Mouse (Mus musculus): ENCODE measurements around the gene Helz.

The Helz gene

DNA sequence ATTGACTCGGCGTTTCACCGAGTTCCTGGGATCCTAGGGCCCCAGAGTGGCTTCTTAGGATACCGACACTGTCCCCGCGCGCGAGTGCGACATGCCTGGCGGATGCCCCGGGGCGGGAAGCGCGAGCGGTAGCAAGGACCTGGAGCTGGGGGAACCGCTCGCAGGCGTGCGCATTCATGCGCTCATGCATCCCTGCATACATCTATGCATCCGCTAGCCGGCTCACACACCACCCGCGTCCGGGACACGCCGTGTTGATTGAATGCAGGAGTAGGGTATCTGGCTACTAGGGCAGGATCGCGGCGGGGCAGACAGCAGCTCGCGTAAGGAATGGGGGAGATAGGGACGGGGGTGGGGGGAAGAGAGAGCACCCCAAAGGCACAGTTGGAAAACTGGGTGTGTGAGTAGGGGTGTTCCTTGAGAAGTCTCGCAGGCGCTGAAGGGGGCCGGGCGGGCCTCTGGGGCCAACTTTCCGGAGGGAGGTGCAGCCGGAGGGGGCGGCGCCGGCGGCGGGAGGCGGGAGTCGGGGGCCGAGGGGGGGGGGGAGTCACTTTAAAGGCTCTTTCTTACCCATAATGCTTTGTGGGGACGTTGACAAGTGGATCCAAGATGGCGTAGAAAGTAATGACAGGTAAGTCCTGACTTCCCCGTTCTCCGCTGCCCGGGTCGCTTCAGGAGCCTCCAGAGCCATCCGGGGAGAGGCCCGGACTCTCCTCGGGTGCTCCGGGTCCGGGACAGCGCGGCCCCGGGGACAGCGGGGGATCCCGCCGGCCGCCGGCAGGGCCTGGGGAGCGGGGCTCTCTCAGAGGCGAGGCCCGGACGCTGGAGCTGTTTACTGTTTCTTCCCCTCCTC lies at the start of gene Helz:
Gene Helz (plus strand): TSS at position 580 of the 853 bp plus-strand sequence.
- TF ChIP-seq GATA4 (IDR thresholded peaks at IDR 0.05; ENCODE audit: insufficient replicate concordance, low read length), result no peak

DNA sequence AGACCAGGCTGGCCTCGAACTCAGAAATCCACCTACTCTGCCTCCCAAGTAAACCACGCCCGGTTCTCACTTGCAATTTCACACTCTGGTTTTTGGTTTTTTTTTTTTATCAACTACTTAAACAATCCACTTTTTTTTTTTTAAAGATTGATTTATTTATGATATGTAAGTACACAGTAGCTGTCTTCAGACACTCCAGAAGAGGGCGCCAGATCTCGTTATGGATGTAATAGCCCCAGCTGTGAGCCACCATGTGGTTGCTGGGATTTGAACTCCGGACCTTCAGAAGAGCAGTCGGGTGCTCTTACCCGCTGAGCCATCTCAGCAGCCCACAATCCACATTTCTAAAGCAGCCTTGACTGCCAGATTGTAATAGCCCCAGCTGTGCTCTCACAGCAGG lies 44.9 kb upstream of the Helz start:
- no peak for TF ChIP-seq GATA4 (IDR thresholded peaks at IDR 0.05; ENCODE audit: insufficient replicate concordance, low read length)

DNA sequence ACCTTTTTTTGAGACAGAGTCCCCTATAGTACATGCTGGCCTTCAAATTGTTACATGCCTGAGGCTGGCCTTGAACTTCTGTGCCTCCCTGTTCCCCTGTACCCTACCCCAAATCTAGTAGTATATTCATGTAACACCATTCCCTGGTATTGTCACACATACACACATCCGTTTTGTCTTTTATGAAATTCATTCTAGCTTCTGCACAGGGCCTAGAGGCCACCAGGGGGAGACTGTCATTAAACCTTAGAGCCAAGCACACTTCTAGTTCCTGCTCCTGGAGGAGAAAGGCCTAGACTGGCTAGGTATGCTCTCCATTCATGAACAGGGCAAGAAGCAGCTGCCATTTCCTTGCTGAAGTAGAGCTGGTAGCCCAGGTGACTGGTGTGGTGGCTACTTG lies 41.5 kb upstream of the Helz start:
- no peak for TF ChIP-seq GATA4 (IDR thresholded peaks at IDR 0.05; ENCODE audit: insufficient replicate concordance, low read length)

DNA sequence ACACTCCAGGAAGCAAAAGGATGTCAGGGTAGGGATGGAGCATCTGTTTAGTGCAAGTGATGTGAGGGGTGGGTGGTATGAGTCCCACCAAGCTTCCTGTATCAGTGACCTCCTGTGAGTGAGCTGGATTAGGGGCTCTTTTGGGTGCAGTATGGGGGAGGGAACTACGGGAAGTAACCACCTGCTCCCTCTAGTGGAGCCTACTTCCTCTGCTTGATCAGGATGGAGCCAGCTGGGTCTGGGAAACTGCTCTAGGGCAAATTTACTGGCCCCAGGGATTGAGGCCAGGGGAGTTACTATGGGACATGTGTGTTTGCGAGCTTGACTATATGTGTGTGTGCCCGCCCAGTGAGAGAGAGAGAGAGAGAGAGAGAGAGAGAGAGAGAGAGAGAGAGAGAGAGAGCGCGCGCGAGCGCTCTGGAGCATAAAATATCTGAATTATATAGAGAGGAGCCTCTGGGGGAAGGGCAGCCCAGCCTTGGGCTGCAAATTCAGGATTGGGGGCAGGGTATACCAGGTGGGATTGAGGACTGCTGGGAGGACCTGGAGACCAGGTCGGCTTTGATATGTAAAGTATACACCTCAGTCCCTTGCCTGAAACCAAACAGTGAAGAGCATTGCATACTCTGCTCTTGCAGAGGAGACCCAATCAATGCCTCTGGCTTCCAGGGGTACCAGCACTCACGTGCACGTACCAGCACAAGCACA lies 37.9 kb upstream of the Helz start:
- no peak for TF ChIP-seq GATA4 (IDR thresholded peaks at IDR 0.05; ENCODE audit: insufficient replicate concordance, low read length)

DNA sequence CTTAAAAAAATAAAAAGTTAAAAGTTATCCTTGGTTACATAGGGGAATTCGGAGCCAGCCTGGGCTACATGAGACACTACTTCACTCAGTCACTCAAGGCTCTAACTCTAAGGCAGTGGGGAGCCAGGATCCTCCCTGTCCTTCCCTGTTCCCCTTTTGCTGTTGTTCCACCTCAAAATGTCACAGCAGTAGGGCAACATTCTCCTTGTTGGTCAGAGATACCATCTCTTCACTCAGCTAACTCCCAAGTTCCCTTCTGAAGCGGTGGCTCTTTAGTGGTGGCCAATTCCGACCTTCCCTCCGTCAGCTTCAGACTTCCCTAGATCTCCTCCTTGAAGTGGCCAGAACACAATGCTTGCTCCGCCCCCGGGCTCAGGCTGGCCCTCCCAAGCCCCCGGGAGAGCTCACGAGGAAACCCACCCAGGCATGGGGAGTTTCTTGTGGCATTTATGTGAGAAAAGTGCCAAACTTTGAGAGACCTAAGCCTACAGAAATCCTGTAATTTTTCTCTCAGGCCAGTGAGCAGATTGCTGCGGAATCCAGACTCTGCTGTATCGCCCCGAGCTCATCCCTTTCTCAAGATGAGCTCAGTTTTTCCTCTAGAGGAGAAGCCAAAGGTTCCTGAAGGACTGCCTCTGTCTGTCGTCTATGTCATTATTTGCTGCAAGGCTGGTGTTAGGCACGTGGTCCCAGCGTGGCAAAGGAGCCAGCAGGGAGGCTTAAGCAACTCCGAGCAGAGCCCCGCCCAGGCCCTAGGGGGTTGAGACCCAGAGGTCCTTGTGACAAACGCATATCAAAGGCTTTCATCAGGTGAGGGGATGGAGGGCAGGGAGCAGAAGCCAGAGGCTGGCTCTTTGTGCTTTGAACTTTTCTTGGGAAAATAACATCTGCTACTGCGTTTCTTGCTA lies 37.1 kb upstream of the Helz start:
- TF ChIP-seq GATA4 (IDR thresholded peaks at IDR 0.05; ENCODE audit: insufficient replicate concordance, low read length), result no peak

DNA sequence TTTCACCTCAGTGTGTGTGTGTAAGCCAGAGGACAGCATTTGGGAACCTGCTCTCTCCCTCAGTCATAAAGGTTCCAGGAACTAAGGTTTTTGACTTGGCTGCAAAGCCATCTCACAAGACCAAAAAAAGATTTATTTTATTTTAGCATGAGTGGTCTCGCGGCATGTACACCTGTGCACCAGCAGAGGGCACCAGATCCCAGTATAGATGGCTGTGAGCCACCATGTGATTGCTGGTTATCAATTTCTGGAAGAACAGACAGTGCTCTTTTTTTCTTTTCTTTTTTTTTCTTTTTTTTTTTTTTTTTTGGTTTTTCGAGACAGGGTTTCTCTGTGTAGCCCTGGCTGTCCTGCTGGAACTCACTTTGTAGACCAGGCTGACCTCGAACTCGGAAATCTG lies 35.8 kb upstream of the Helz start:
- peak; percentile 61; the same call in 1 of the 2 replicates for TF ChIP-seq GATA4 (IDR thresholded peaks at IDR 0.05; ENCODE audit: insufficient replicate concordance, low read length)

DNA sequence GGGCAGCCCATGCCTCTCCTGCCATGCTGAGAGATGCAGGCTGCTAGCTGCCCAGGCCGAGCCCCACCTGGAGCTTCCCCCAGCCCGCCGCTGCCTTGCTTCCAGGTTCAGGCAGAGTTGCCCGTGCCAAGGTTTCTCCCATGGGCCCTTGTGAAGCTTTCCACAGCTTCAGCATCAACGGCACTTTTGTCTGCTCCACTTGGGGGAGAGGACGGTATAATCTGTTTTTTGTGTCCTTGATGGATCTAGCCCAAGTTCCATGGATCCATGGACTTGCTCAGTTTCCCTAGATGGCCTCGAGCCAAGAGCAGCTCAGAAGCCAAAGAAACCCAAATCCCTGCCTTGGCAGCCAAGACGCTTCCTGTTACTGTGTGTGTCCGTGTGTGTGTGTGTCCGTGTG lies 34.7 kb upstream of the Helz start:
- TF ChIP-seq GATA4 (IDR thresholded peaks at IDR 0.05; ENCODE audit: insufficient replicate concordance, low read length), result no peak

DNA sequence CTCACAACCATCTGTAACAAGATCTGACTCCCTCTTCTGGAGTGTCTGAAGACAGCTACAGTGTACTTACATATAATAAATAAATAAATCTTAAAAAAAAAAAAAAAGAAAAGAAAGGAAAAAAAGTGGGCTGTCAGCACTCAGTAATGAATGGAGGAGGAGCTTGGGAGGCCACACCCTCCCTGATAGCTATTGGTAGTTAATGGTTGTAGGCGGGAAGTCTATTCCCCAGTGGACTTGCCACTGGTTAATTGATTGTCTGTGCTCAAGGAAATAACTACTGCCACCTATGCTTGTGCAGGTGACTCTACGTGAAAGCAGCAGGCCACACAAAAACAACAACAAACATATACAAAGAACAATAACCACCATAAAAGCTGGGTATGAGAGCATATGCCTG lies 31.3 kb upstream of the Helz start:
- TF ChIP-seq GATA4 (IDR thresholded peaks at IDR 0.05; ENCODE audit: insufficient replicate concordance, low read length), result no peak

DNA sequence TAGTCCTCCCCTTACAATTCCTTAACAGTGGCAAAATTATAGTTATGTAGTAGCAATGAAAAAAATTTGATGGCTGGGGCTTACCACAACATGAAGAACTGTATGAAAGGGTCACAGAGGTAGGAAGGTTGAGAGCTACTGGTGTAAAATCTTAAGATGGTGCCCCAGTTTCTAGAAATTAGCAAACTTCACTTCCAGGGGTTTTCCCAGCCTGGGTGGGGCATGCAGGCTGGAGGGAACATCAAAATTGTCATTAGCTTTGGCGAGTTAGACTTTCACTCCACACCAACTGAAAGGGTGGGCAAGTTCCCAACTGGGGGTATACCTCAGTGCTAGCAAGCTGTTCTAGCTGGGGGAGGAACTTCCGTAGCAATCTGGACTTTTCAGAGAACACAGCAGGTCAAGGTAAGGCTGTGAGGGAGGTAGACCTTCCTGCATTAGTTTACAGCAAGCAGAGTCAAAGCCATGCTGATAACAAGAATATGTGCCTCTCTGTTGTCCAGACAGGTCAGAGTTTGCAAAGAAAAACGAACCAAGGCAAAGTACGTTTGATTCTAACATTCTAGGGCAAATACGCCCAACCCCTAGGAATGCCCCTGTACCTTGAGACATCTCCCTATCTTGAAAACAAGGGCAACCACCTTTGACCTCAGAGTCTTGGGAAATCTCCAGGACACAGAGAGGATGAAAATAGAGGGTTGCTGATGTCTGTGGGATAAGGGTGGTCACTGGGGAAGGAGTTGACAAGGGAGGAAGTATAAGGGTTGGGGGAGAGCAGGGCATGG lies 28.9 kb upstream of the Helz start:
- TF ChIP-seq GATA4 (IDR thresholded peaks at IDR 0.05; ENCODE audit: insufficient replicate concordance, low read length), result no peak

DNA sequence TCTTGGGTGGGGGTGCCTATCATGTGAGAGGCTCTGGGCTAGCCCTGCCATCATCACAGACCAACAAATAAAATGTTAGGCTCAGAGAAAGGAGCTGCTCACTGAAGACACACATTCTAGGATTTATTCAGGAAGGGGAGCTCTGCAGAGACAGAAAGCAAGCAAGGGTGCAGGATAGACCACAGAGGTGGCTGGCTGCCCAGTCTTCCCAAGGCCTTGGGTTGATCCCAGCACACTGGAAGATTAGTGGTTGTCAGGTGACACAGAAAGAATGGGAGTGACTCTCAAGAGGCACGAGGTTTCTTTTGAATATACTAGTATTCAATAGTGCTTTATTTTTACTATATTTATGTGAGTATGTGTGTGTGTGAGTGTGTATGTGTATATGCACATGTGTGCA lies 26.6 kb upstream of the Helz start:
- no peak for TF ChIP-seq GATA4 (IDR thresholded peaks at IDR 0.05; ENCODE audit: insufficient replicate concordance, low read length)

DNA sequence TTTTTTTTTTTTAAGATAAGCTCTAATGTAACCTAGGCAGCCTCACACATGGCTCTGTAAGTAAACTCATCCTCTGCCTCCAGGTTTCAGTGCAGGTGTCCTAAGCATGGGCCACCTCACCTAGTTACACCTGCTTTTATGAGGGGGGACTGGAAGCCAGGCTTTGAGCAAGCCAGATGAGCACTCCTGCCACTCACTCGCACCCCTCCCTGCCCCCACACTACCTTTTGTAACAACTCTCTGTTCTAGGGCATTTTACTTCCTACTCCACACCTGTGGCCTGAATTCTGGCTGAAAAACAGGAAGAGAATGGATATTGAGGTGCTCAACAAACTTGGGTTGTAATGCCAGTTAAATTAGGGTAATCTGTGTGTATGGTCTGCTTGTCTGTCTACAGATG lies 22.8 kb upstream of the Helz start:
- TF ChIP-seq GATA4 (IDR thresholded peaks at IDR 0.05; ENCODE audit: insufficient replicate concordance, low read length), result no peak

DNA sequence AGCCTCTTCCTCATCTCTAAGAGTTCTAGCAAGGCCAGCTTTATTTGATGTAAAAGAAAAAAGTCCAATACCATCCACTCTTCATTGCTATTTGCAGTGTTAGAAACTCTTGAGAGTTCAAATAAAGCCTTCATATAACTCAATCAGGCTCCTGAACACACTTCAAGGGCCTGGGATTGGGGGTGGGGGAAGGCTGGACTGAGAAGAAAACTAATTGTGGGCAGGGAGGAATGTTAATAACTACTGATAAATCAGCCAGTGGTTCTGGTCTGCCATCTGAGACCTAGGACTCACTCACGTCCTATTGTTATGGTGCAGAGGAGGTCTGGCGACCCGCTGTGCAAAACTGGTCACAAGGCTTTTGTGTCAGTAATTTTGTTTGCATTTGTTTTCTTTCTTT lies 20.1 kb upstream of the Helz start:
- no peak for TF ChIP-seq GATA4 (IDR thresholded peaks at IDR 0.05; ENCODE audit: insufficient replicate concordance, low read length)

DNA sequence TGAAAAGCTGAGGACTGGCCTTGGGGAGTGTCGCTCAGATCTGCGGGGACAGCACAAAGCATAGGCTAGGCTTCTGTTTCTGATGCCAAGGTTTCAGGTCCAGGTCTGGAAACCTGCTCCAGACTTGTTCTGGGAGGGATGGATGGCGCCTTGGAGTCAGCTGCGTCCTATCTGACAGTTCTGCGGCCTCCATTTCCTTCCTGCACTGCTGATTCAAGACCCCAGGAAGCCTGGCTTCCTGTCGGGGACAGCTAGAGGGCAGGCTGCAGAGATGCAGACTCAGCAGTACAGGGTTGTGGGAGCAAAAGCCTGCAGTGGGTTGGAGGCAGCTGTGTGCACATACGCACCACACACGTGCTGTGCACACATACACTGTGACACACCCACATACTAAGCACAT lies 18.4 kb upstream of the Helz start:
- TF ChIP-seq GATA4 (IDR thresholded peaks at IDR 0.05; ENCODE audit: insufficient replicate concordance, low read length), result peak; percentile 88; the same call in 1 of the 2 replicates

DNA sequence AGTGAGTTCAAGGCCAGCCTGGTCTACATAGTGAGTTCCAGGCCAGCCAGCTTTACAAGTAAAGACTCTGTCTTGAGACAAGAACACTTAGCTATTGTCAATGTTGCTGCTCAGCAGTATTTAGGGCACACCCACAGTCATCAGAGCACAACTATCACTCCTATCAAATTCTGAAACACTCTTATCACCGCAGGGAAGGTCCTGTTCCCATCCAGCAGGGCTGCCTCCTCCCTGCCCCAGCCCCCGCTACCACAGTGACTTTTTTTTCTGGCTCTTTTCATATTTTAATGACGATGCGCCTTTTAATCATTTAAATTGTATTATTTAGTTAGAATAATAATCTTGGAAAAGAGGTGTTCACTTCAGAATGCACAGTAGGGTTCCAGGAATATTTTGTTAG lies 16.3 kb upstream of the Helz start:
- peak; percentile 71; the same call in 1 of the 2 replicates for TF ChIP-seq GATA4 (IDR thresholded peaks at IDR 0.05; ENCODE audit: insufficient replicate concordance, low read length)

DNA sequence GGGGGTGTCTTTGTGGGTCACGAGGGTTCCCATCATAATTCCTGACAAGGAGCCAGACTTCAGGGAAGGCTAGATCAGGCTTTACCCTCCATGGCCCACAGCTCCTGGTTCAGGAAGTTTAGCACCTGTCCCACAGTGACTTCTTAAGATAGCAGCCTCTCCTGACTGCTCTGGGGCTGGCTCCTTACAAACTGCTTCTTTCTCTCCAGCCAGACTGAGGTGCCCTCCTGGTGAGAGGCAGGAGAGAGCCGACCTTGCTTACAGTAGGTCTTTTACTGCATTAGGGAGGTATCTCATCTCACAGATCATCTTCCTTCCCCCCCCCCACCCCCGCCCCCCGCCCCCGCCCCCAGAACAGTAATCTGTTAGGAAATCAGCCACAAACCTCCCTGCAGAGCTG lies 15.5 kb upstream of the Helz start:
- TF ChIP-seq GATA4 (IDR thresholded peaks at IDR 0.05; ENCODE audit: insufficient replicate concordance, low read length), result no peak

Measured in liver, adult (tissue).